Mouse (Mus musculus) MEL (cell line): ENCODE data around the gene Dstyk.

Experiments
- CTCF ChIP-seq, 3 experiments: IDR thresholded peaks in 2 of 3; conservative IDR thresholded peaks in 1 of 3; 2 replicates each; pipeline ENCODE4 v1.5.1; 2011 to 2012; ENCODE audit warnings: low read length in 3 of 3, low read depth in 2 of 3, mild to moderate bottlenecking in 2 of 3, improper control_type of control experiment in 1 of 3, inconsistent platforms in 1 of 3, mixed read lengths in 1 of 3, moderate library complexity in 1 of 3; ENCODE audit not compliant: control insufficient read depth in 1 of 3, insufficient read depth in 1 of 3, poor library complexity in 1 of 3, severe bottlenecking in 1 of 3
- EP300 ChIP-seq, 2 experiments: IDR thresholded peaks; 2 replicates each; pipeline ENCODE4 v1.6.1; 2011; ENCODE audit warnings: improper control_type of control experiment in 2 of 2, low read length in 2 of 2, low read depth in 1 of 2, mild to moderate bottlenecking in 1 of 2
- GABPA ChIP-seq: IDR thresholded peaks from 2 replicates; pipeline ENCODE4 v1.6.1; 2012; ENCODE audit warnings: low read depth, mild to moderate bottlenecking, inconsistent platforms, low read length, improper control_type of control experiment, moderate library complexity
- GATA1 ChIP-seq: IDR thresholded peaks from 2 replicates; pipeline ENCODE4 v1.6.1; 2011; ENCODE audit warnings: low read depth, low read length, improper control_type of control experiment
- MAFK ChIP-seq: IDR thresholded peaks from 2 replicates; pipeline ENCODE4 v1.6.1; 2011; ENCODE audit warnings: low read depth, mild to moderate bottlenecking, low read length, improper control_type of control experiment, borderline replicate concordance
- MAZ ChIP-seq: IDR thresholded peaks from 2 replicates; pipeline ENCODE4 v1.6.1; 2012; ENCODE audit warnings: low read depth, mild to moderate bottlenecking, inconsistent platforms, low read length, improper control_type of control experiment
- NELFE ChIP-seq: IDR thresholded peaks from 2 replicates; pipeline ENCODE4 v1.6.1; 2011; ENCODE audit warnings: low read depth, low read length, improper control_type of control experiment
- POLR2A ChIP-seq, 2 experiments: IDR thresholded peaks; 2 replicates each; pipeline ENCODE4 v1.6.1; 2011 to 2012; ENCODE audit warnings: low read length in 2 of 2, mild to moderate bottlenecking in 2 of 2, control low read depth in 1 of 2, improper control_type of control experiment in 1 of 2, low read depth in 1 of 2, moderate library complexity in 1 of 2; ENCODE audit not compliant: control insufficient read depth in 1 of 2, insufficient read depth in 1 of 2, poor library complexity in 1 of 2
- RAD21 ChIP-seq: IDR thresholded peaks from 2 replicates; pipeline ENCODE4 v1.6.1; 2011; ENCODE audit warnings: mild to moderate bottlenecking, low read depth, low read length, improper control_type of control experiment
- TAL1 ChIP-seq: IDR thresholded peaks from 2 replicates; pipeline ENCODE4 v1.6.1; 2012; ENCODE audit warnings: mild to moderate bottlenecking, inconsistent platforms, low read length, moderate library complexity, mixed read lengths
- TBP ChIP-seq: IDR thresholded peaks from 2 replicates; pipeline ENCODE4 v1.8.0; 2011; ENCODE audit warnings: low read depth, low read length, improper control_type of control experiment
- UBTF ChIP-seq: IDR thresholded peaks from 2 replicates; pipeline ENCODE4 v1.6.1; 2012; ENCODE audit warnings: low read depth, mild to moderate bottlenecking, inconsistent platforms, low read length, improper control_type of control experiment, moderate library complexity, borderline replicate concordance; ENCODE audit not compliant: insufficient read depth
- ZKSCAN1 ChIP-seq: IDR thresholded peaks from 2 replicates; pipeline ENCODE4 v1.6.1; 2012; ENCODE audit warnings: low read depth, mild to moderate bottlenecking, inconsistent platforms, low read length, improper control_type of control experiment, moderate library complexity

DNA sequence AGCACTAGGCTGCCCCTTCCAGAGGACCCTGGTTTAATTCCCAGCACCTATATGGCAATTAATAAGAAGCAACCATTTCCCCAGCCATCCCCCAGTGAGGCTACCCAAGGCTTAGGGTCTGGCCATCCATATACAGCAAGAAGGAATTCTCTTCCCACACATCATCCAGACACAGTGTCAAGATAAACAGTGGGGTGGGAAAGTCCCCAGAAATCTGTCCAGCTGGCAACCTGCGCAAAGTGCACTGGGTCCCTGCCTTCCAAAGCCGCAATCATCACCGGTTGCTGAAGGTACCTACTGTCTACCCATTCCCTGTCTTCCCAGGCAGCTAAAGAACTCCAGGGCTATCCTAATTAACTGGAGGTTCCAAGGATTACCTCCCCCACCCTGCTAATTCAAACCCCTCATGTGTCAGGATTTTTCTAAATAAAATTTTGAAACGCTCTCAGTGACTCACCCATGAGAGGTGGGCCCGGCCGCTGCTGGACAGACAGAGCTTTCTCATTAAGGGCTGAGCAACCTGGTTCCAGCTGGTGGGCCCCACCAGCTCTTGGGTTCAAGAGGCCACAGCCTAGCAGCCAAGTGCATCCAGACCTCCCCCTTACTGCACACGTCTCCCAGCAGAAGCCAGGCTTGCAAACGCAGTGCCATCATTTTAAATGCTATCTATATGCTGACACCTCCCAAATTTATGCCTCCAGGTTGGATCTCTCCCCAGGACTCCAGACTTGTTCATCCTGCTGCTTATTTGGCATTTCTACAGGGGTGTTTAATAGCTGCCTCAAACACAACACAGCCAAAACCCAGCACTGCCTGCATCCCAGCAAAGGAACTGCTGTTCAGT is 40.9 kb upstream of the Dstyk start:
- no peak for TF ChIP-seq CTCF (IDR thresholded peaks at IDR 0.05 in 2 of 3, conservative IDR thresholded peaks at IDR 0.05 in 1 of 3; ENCODE audit: control insufficient read depth in 1 of 3, insufficient read depth in 1 of 3, low read depth in 2 of 3, low read length in 3 of 3, poor library complexity in 1 of 3, severe bottlenecking in 1 of 3)
- TF ChIP-seq RAD21: no peak
- no peak for TF ChIP-seq NELFE
- TF ChIP-seq MAZ: no peak
- TF ChIP-seq MAFK: no peak
- no peak for TF ChIP-seq GATA1
- no peak for TF ChIP-seq ZKSCAN1
- no peak for TF ChIP-seq GABPA
- TF ChIP-seq EP300 (IDR thresholded peaks at IDR 0.05; ENCODE audit: low read depth in 1 of 2, low read length in 2 of 2): no peak
- no peak for TF ChIP-seq TBP
- no peak for TF ChIP-seq UBTF
- no peak for TF ChIP-seq TAL1
- no peak for TF ChIP-seq POLR2A (IDR thresholded peaks at IDR 0.05; ENCODE audit: control insufficient read depth in 1 of 2, insufficient read depth in 1 of 2, low read depth in 1 of 2, low read length in 2 of 2, poor library complexity in 1 of 2)
